Mouse (Mus musculus): Measurements from ENCODE around the gene Gm17660.

DNA sequence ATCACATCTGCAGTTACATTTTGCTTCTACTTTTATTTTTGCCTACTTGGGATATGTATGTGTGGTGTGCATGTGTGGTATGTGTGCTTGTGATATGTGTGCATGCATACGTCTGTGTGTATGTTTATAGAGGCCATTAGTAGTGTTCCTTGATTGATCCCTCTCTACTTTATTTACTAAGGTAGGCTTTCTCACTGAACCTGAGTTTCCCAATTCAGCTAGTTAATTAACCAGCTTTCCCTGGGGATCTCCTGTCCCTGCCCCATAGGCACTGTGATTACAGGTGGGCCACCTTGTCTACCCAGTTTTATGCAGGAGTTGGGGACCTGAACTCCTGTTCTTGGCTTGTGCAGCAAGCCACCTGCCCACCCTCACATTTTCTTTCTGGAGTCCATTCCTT lies 40.7 kb downstream of the Gm17660 start:
- TF ChIP-seq POLR2A (IDR thresholded peaks at IDR 0.05; ENCODE audit: extremely low read depth, insufficient read depth, low read length) (no peak), CTCF (IDR thresholded peaks at IDR 0.05; ENCODE audit: extremely low read depth, insufficient read depth, low read length) (no peak)
